Mouse (Mus musculus): ENCODE results near the gene Miga1. TPM values are rescaled to one million over a fixed set of nuclear protein-coding genes. Genes with fewer than 3 reads are reported as not detected.

Gene Miga1
- polyA plus RNA-seq, 1 experiment from 2014 or later, result 15.7 TPM

DNA sequence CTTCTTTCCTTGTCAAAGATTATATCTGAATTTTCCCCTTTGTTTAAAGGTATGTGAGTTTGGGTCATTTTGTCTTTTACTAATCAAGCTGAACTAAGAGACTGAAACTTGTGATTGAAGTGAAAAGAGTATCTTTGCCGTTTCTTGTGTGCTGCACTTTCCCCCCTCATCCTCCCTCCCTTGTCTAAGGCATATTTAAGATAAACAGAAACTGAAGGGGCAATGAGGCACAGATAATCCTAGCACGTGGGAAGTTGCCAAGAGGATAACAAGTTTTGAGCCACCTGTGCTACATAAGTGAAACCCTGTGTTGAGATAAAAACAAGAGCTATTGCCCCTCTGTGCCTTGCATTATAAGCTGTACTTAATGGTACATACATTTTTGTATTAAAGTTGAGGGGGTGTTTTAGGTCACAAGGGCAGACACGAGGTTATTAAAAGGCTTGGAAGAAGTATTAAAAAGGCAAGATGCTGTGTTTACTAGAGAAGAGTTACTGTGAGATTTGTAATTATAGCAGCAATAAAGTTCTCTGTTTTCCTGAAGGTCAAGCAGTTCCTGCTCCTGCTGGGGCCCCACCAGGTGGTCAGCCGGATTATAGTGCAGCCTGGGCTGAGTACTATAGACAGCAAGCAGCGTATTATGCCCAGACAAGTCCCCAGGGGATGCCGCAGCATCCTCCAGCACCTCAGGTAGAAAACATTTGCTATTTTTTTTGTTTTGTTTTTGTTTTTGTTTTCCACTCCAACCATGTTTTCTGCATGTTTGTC is 108.7 kb downstream of the Miga1 start:
- no peaks in the 10 kb centered on the region for H3K27me3 ChIP-seq (ENCODE audit: control insufficient read depth, insufficient read depth, low read depth, low read length)
- no peak overlapping the region for H3K4me2 ChIP-seq (ENCODE audit: low read depth, low read length)
- H3K4me1 ChIP-seq (replicated peaks; ENCODE audit: control insufficient read depth, insufficient read depth, low read length), result no peaks in the 10 kb centered on the region
- WGBS, result 57% methylated on average over 6 of the region's 6 CpGs
- no peak overlapping the region for H3K27ac ChIP-seq (ENCODE audit: low read length)
- no peak overlapping the region for H3K4me3 ChIP-seq (ENCODE audit: low read length)
- H3K9me3 ChIP-seq (ENCODE audit: control insufficient read depth, low read length), result no peaks in the 10 kb centered on the region
- no peak overlapping the region for H3K9ac ChIP-seq (ENCODE audit: low read length)
- ATAC-seq (ENCODE audit: low read depth), result no peak
- peaks cover 36% of the 10 kb centered on the region for H3K36me3 ChIP-seq (ENCODE audit: control insufficient read depth, insufficient read depth, low read length)

DNA sequence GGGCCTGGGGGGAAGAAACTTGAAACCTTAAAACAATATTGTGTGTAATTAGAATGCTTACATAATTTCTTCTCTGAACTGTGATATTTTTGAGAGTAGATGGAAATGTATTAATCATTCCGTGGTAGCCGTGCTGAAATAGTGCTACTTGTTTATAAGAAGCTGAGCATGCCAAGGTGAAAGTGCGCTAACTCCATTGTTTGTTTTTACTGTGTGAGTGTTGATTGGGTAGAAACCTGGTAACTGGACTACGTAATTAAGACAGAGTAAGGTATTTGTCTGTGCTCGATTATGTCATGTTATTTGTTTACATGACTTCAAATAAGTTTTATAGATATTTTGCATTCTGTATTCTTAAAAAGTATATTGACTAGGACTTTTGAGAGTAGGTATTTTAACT is 110.9 kb downstream of the Miga1 start:
- no peak overlapping the region for H3K4me3 ChIP-seq (ENCODE audit: low read length)
- no peak for ATAC-seq (ENCODE audit: low read depth)
- 72% methylated on average over 5 of the region's 5 CpGs for WGBS
- no peak overlapping the region for H3K27ac ChIP-seq (ENCODE audit: low read length)
- no peaks in the 10 kb centered on the region for H3K9me3 ChIP-seq (ENCODE audit: control insufficient read depth, low read length)
- H3K9ac ChIP-seq (ENCODE audit: low read length), result no peak overlapping the region
- H3K27me3 ChIP-seq (ENCODE audit: control insufficient read depth, insufficient read depth, low read depth, low read length), result no peaks in the 10 kb centered on the region
- peaks cover 47% of the 10 kb centered on the region for H3K36me3 ChIP-seq (ENCODE audit: control insufficient read depth, insufficient read depth, low read length)
- H3K4me2 ChIP-seq (ENCODE audit: low read depth, low read length), result no peak overlapping the region
- no peaks in the 10 kb centered on the region for H3K4me1 ChIP-seq (replicated peaks; ENCODE audit: control insufficient read depth, insufficient read depth, low read length)

DNA sequence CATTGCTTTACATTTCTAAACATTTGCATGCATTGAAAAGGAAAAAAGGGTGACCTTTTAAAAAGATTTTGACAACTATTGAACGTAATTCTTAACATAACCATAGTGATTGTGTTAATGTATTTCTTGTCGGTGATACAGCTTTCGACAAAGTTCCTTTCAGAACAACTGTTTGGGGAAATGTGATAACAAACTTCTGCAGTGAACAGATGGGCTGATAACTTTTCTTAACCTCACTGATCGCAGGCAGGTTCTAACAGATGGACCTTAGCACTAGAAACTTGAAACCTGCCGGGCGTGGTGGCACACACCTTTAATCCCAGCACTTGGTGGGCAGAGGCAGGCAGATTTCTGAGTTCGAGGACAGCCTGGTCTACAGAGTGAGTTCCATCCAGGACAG is 111.4 kb downstream of the Miga1 start:
- H3K27me3 ChIP-seq (ENCODE audit: control insufficient read depth, insufficient read depth, low read depth, low read length), result no peaks in the 10 kb centered on the region
- no peak overlapping the region for H3K27ac ChIP-seq (ENCODE audit: low read length)
- H3K4me3 ChIP-seq (ENCODE audit: low read length), result no peak overlapping the region
- peaks cover 51% of the 10 kb centered on the region for H3K36me3 ChIP-seq (ENCODE audit: control insufficient read depth, insufficient read depth, low read length)
- H3K4me2 ChIP-seq (ENCODE audit: low read depth, low read length), result no peak overlapping the region
- H3K4me1 ChIP-seq (replicated peaks; ENCODE audit: control insufficient read depth, insufficient read depth, low read length), result no peaks in the 10 kb centered on the region
- H3K9me3 ChIP-seq (ENCODE audit: control insufficient read depth, low read length), result no peaks in the 10 kb centered on the region
- no peak overlapping the region for H3K9ac ChIP-seq (ENCODE audit: low read length)
- no peak for ATAC-seq (ENCODE audit: low read depth)
- 89% methylated on average over 7 of the region's 7 CpGs for WGBS

DNA sequence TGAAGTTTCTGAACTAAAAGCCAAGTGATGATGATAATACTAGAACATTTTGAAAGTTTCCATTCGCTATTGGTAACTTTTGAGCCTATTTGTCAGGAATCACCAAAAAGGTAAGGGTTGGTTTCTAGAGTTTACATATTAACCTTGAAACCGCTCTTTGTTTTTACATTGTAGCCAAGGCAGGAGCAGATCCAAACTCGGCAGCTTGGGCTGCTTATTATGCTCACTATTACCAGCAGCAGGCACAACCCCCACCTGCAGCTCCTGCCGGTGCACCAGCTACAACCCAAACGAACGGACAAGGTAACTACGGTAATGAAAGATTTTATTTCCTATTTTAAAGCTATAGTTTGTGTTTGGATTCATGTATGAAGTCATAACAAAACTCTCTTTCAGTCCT is 114.3 kb downstream of the Miga1 start:
- Histone ChIP-seq H3K27ac (ENCODE audit: low read length) (no peak overlapping the region), H3K27me3 (ENCODE audit: control insufficient read depth, insufficient read depth, low read depth, low read length) (no peaks in the 10 kb centered on the region), H3K4me1 (replicated peaks; ENCODE audit: control insufficient read depth, insufficient read depth, low read length) (no peaks in the 10 kb centered on the region), H3K4me3 (ENCODE audit: low read length) (no peak overlapping the region), H3K36me3 (ENCODE audit: control insufficient read depth, insufficient read depth, low read length) (peaks cover 60% of the 10 kb centered on the region), H3K9ac (ENCODE audit: low read length) (no peak overlapping the region), H3K9me3 (ENCODE audit: control insufficient read depth, low read length) (no peaks in the 10 kb centered on the region), H3K4me2 (ENCODE audit: low read depth, low read length) (no peak overlapping the region)
- ATAC-seq (ENCODE audit: low read depth), result no peak
- 87% methylated on average over 7 of the region's 7 CpGs for WGBS

DNA sequence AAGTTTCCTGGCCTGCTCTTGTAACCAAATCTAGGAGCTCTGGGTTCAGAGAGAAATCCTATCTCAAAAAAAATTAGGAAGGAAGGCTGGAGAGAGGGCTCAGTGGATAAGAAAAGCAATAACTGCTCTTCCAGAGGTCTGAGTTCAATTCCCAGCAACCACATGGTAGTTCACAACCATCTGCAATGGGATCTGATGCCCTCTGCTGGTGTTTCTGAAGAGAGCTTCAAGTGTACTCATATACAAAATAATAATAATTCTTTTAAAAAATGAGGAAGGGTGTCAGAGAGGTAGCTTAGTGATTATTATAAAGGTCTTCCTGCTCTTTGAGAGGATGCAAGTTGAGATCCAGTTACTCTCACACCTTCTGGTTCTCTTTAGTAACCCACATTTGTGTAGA is 115.3 kb downstream of the Miga1 start:
- Histone ChIP-seq H3K4me3 (ENCODE audit: low read length) (no peak overlapping the region), H3K9me3 (ENCODE audit: control insufficient read depth, low read length) (no peaks in the 10 kb centered on the region)

More for the DNA sequence above, 115.3 kb downstream of the Miga1 start:
- no peak overlapping the region for H3K9ac ChIP-seq (ENCODE audit: low read length)
- no peak overlapping the region for H3K27ac ChIP-seq (ENCODE audit: low read length)
- H3K4me2 ChIP-seq (ENCODE audit: low read depth, low read length), result no peak overlapping the region
- H3K27me3 ChIP-seq (ENCODE audit: control insufficient read depth, insufficient read depth, low read depth, low read length), result no peaks in the 10 kb centered on the region
- no peak for ATAC-seq (ENCODE audit: low read depth)
- H3K36me3 ChIP-seq (ENCODE audit: control insufficient read depth, insufficient read depth, low read length), result peaks cover 67% of the 10 kb centered on the region
- H3K4me1 ChIP-seq (replicated peaks; ENCODE audit: control insufficient read depth, insufficient read depth, low read length), result no peaks in the 10 kb centered on the region

Other genes starting within 250 kb of the Miga1 start
- gene Gipc2, start 174.2 kb downstream of the Miga1 start, polyA plus RNA-seq (2015; fragmentation: Nextera tagmentation; extraction: Ambion mirVana), result 12.3 and 13.4 TPM in 2 replicates
- 44.0 and 44.8 TPM in 2 replicates for gene Dnajb4, start 130.1 kb downstream of the Miga1 start, polyA plus RNA-seq (2015; fragmentation: Nextera tagmentation; extraction: Ambion mirVana)
- gene Fubp1, start 130.0 kb downstream of the Miga1 start, polyA plus RNA-seq (2015; fragmentation: Nextera tagmentation; extraction: Ambion mirVana), result 231 and 251 TPM in 2 replicates
- gene Nexn, start 74.1 kb downstream of the Miga1 start, polyA plus RNA-seq (2015; fragmentation: Nextera tagmentation; extraction: Ambion mirVana), result 64.1 and 79.2 TPM in 2 replicates
- gene Usp33, start 6.1 kb upstream of the Miga1 start, polyA plus RNA-seq (2015; fragmentation: Nextera tagmentation; extraction: Ambion mirVana), result 57.6 and 58.4 TPM in 2 replicates
- 40.3 and 42.3 TPM in 2 replicates for gene Zzz3, start 55.1 kb upstream of the Miga1 start, polyA plus RNA-seq (2015; fragmentation: Nextera tagmentation; extraction: Ambion mirVana)

Data from lung, embryonic 16.5 days (tissue).